Mouse (Mus musculus) kidney, embryonic 15.5 days (tissue): ENCODE measurements at regions not wholly inside any gene's neighbourhood (a gene's known extent, or its start where the extent isn't known, plus 50 kb on each side); places are given as distances from the start of the nearest gene placed in this dataset.

ENCODE experiments used
- ATAC-seq: fragments of 200-750 bp; cut with Nextera tagmentation; replicated peaks from 2 replicates; pipeline ENCODE4 v1.8.0; 2017; ENCODE audit warnings: moderate TSS enrichment; ENCODE audit not compliant: low FRiP score
- H3K27ac ChIP-seq: fragments of 300-500 bp; sonication (generic); 2 replicates; pipeline ENCODE4 v1.5.1; 2015; ENCODE audit warnings: mild to moderate bottlenecking, inconsistent platforms
- H3K27me3 ChIP-seq: fragments of 300-500 bp; sonication (generic); 2 replicates; pipeline ENCODE4 v1.6.1; 2015; ENCODE audit warnings: inconsistent platforms
- H3K36me3 ChIP-seq: fragments of 300-500 bp; sonication (generic); 2 replicates; pipeline ENCODE4 v1.6.1; 2015; ENCODE audit warnings: inconsistent platforms
- H3K4me1 ChIP-seq: fragments of 300-500 bp; sonication (generic); 2 replicates; pipeline ENCODE4 v1.6.1; 2015; ENCODE audit warnings: inconsistent platforms
- H3K4me2 ChIP-seq: fragments of 300-500 bp; sonication (generic); 2 replicates; pipeline ENCODE4 v1.6.1; 2015; ENCODE audit warnings: moderate library complexity, mild to moderate bottlenecking, inconsistent platforms
- H3K4me3 ChIP-seq: fragments of 300-500 bp; sonication (generic); replicated peaks from 2 replicates; pipeline ENCODE4 v1.5.1; 2015; ENCODE audit warnings: mild to moderate bottlenecking, inconsistent platforms
- H3K9ac ChIP-seq: fragments of 300-500 bp; sonication (generic); 2 replicates; pipeline ENCODE4 v1.6.1; 2015; ENCODE audit warnings: mild to moderate bottlenecking, inconsistent platforms
- H3K9me3 ChIP-seq: fragments of 300-500 bp; sonication (generic); replicated peaks from 2 replicates; pipeline ENCODE4 v1.6.1; 2016; ENCODE audit warnings: inconsistent platforms
- WGBS: fragments of 180-500 bp; shearing (Covaris S2); methylation state at CpG from one replicate; pipeline ENCODE4 v1.1.7; 2015; ENCODE audit warnings: mixed read lengths; 5-methylcytosine and 5-hydroxymethylcytosine counted together

- no peaks in the 10 kb centered on the region for H3K4me1 ChIP-seq
- 72% methylated on average over 3 of the region's 3 CpGs for WGBS
Observed at GRCm38 (mm10) chr6:107045177-107045576, 245.3 kb upstream of the Crbn start.

GRCm38 (mm10) chr6:107051604-107052003 is 251.7 kb upstream of the Crbn start:
- Histone ChIP-seq H3K4me3 (no peak overlapping the region), H3K36me3 (no peaks in the 10 kb centered on the region), H3K27me3 (no peaks in the 10 kb centered on the region), H3K9ac (no peak overlapping the region), H3K27ac (no peak overlapping the region), H3K9me3 (no peaks in the 10 kb centered on the region), H3K4me2 (no peak overlapping the region), H3K4me1 (no peaks in the 10 kb centered on the region)
- WGBS: 89% methylated on average over 1 of the region's 1 CpGs
- ATAC-seq: no peak

More at GRCm38 (mm10) chr6:107045177-107045576, 245.3 kb upstream of the Crbn start:
- ATAC-seq: no peak
- no peaks in the 10 kb centered on the region for H3K36me3 ChIP-seq
- no peak overlapping the region for H3K4me2 ChIP-seq
- H3K9ac ChIP-seq: no peak overlapping the region
- H3K27me3 ChIP-seq: no peaks in the 10 kb centered on the region
- no peaks in the 10 kb centered on the region for H3K9me3 ChIP-seq
- no peak overlapping the region for H3K4me3 ChIP-seq
- no peak overlapping the region for H3K27ac ChIP-seq

- Histone ChIP-seq H3K9me3 (no peaks in the 10 kb centered on the region), H3K36me3 (no peaks in the 10 kb centered on the region), H3K27me3 (no peaks in the 10 kb centered on the region), H3K27ac (no peak overlapping the region), H3K9ac (no peak overlapping the region), H3K4me3 (no peak overlapping the region), H3K4me2 (no peak overlapping the region), H3K4me1 (no peaks in the 10 kb centered on the region)
- WGBS: 71% methylated on average over 1 of the region's 1 CpGs
- ATAC-seq: no peak
Observed at GRCm38 (mm10) chr6:107052180-107052579, 252.3 kb upstream of the Crbn start.

- Histone ChIP-seq H3K27ac (no peak overlapping the region), H3K9ac (no peak overlapping the region), H3K4me3 (no peak overlapping the region), H3K4me1 (no peaks in the 10 kb centered on the region), H3K27me3 (no peaks in the 10 kb centered on the region), H3K9me3 (no peaks in the 10 kb centered on the region; the same call in 1 of the 2 replicates), H3K4me2 (no peak overlapping the region), H3K36me3 (no peaks in the 10 kb centered on the region)
- 87% methylated on average over 3 of the region's 3 CpGs for WGBS
- ATAC-seq: no peak
Observed at GRCm38 (mm10) chr6:107059001-107059765, 259.3 kb upstream of the Crbn start.

GRCm38 (mm10) chr6:107062886-107063565 is 263.1 kb upstream of the Crbn start:
- Histone ChIP-seq H3K9ac (no peak overlapping the region), H3K4me2 (no peak overlapping the region), H3K4me3 (no peak overlapping the region), H3K4me1 (no peaks in the 10 kb centered on the region), H3K9me3 (no peaks in the 10 kb centered on the region; the same call in 1 of the 2 replicates), H3K36me3 (no peaks in the 10 kb centered on the region), H3K27me3 (no peaks in the 10 kb centered on the region), H3K27ac (no peak overlapping the region)
- ATAC-seq: no peak
- 84% methylated on average over 6 of the region's 6 CpGs for WGBS

GRCm38 (mm10) chr6:107070441-107070840 is 270.6 kb upstream of the Crbn start:
- Histone ChIP-seq H3K4me1 (no peaks in the 10 kb centered on the region), H3K4me3 (no peak overlapping the region), H3K9me3 (no peaks in the 10 kb centered on the region), H3K27me3 (no peaks in the 10 kb centered on the region), H3K27ac (no peak overlapping the region), H3K36me3 (no peaks in the 10 kb centered on the region), H3K4me2 (no peak overlapping the region), H3K9ac (no peak overlapping the region)
- 79% methylated on average over 7 of the region's 7 CpGs for WGBS
- no peak for ATAC-seq

- H3K27me3 ChIP-seq: no peaks in the 10 kb centered on the region
- H3K4me1 ChIP-seq: no peaks in the 10 kb centered on the region
- H3K4me2 ChIP-seq: no peak overlapping the region
- no peaks in the 10 kb centered on the region for H3K36me3 ChIP-seq
- H3K9ac ChIP-seq: no peak overlapping the region
- no peak overlapping the region for H3K4me3 ChIP-seq
- H3K9me3 ChIP-seq: no peaks in the 10 kb centered on the region
- no peak overlapping the region for H3K27ac ChIP-seq
- ATAC-seq: no peak
Observed at GRCm38 (mm10) chr6:107092600-107092999, 292.7 kb upstream of the Crbn start.

GRCm38 (mm10) chr6:107128716-107129115 is 328.8 kb upstream of the Crbn start:
- 86% methylated on average over 1 of the region's 1 CpGs for WGBS
- ATAC-seq: no peak
- Histone ChIP-seq H3K4me3 (no peak overlapping the region), H3K27me3 (no peaks in the 10 kb centered on the region), H3K9ac (no peak overlapping the region), H3K36me3 (no peaks in the 10 kb centered on the region), H3K9me3 (no peaks in the 10 kb centered on the region), H3K27ac (no peak overlapping the region), H3K4me1 (no peaks in the 10 kb centered on the region), H3K4me2 (no peak overlapping the region)

- ATAC-seq: no peak
- Histone ChIP-seq H3K4me2 (no peak overlapping the region), H3K36me3 (no peaks in the 10 kb centered on the region), H3K4me3 (no peak overlapping the region), H3K27me3 (no peaks in the 10 kb centered on the region), H3K9ac (no peak overlapping the region), H3K4me1 (no peaks in the 10 kb centered on the region), H3K27ac (no peak overlapping the region), H3K9me3 (no peaks in the 10 kb centered on the region)
- 68% methylated on average over 3 of the region's 3 CpGs for WGBS
Observed at GRCm38 (mm10) chr6:107167736-107168491, 361.7 kb upstream of the Lrrn1 start.

GRCm38 (mm10) chr6:107218309-107218708 is 311.3 kb upstream of the Lrrn1 start:
- H3K4me3 ChIP-seq: no peak overlapping the region
- H3K9me3 ChIP-seq: no peaks in the 10 kb centered on the region
- H3K36me3 ChIP-seq: no peaks in the 10 kb centered on the region
- H3K27me3 ChIP-seq: no peaks in the 10 kb centered on the region
- H3K9ac ChIP-seq: no peak overlapping the region
- H3K27ac ChIP-seq: no peak overlapping the region
- ATAC-seq: no peak
- no peak overlapping the region for H3K4me2 ChIP-seq
- no peaks in the 10 kb centered on the region for H3K4me1 ChIP-seq
- 70% methylated on average over 2 of the region's 2 CpGs for WGBS

GRCm38 (mm10) chr6:107218721-107219120 is 310.8 kb upstream of the Lrrn1 start:
- H3K4me3 ChIP-seq: no peak overlapping the region
- no peaks in the 10 kb centered on the region for H3K36me3 ChIP-seq
- 74% methylated on average over 4 of the region's 4 CpGs for WGBS
- no peaks in the 10 kb centered on the region for H3K9me3 ChIP-seq
- H3K4me2 ChIP-seq: no peak overlapping the region
- H3K27me3 ChIP-seq: no peaks in the 10 kb centered on the region
- H3K9ac ChIP-seq: no peak overlapping the region
- H3K27ac ChIP-seq: no peak overlapping the region
- no peaks in the 10 kb centered on the region for H3K4me1 ChIP-seq
- ATAC-seq: no peak

GRCm38 (mm10) chr6:107222602-107223001 is 307.0 kb upstream of the Lrrn1 start:
- Histone ChIP-seq H3K4me3 (no peak overlapping the region), H3K36me3 (no peaks in the 10 kb centered on the region), H3K9me3 (no peaks in the 10 kb centered on the region), H3K4me2 (no peak overlapping the region), H3K4me1 (no peaks in the 10 kb centered on the region), H3K9ac (no peak overlapping the region), H3K27me3 (no peaks in the 10 kb centered on the region), H3K27ac (no peak overlapping the region)
- WGBS: 76% methylated on average over 3 of the region's 3 CpGs
- no peak for ATAC-seq
